Mouse (Mus musculus) stomach, postnatal 0 days (tissue): ENCODE data around the gene Susd6.

Experiments
- CTCF ChIP-seq: IDR thresholded peaks from 2 replicates; pipeline ENCODE4 v1.5.1; 2016; ENCODE audit warnings: antibody characterized with exemption, low read depth, mild to moderate bottlenecking, moderate library complexity
- EP300 ChIP-seq: optimal IDR thresholded peaks from 2 replicates; pipeline ENCODE3; 2016; ENCODE audit warnings: antibody characterized with exemption

DNA sequence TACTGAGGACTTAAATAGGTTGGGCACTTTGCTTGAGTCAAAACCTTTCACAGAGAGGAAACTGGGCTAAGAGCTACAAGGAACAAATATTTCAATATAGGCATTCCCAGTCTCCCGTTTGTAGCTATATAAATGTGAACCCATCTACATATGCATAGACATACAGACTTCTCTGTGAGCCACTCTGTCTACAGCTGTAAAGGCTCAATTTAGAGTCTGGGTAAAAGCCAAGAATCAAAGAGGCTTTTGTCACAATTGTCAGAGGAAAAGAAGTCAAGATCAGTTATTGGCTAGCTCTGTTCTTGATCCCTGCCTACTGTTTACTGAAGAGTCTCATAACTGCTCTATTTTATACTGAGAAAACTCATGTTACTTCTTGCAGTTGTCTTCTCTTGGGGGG, 36.1 kb downstream of the Susd6 start:
- TF ChIP-seq CTCF: no peak
- TF ChIP-seq EP300: no peak
